ENCODE assay signal across 25 mouse cellular contexts in genomic region chr7:127485416-127485815, GRCm38 (mm10). TPM values are rescaled to one million over a fixed set of nuclear protein-coding genes. Genes with fewer than 3 reads are reported as not detected.
DNase-seq lines count a peak whose midpoint lies in the region; ATAC-seq lines count a peak whose summit lies in the region.
"Had no signal": no experiment of that assay in that cellular context is flagged by ENCODE, and none has a peak within 500 bp of the region (broad histone marks: within the 10 kb centered on the region; RNA-seq: fewer than 3 reads in every experiment).

No protein-coding gene starts in this region.

- no peak for ATAC-seq in cerebellum, adult (ENCODE audit: insufficient number of reproducible peaks, low FRiP score, low TSS enrichment)
- ATAC-seq in neural tube, embryonic 12.5 days (ENCODE audit: low FRiP score, low read depth), result no peak
- ATAC-seq in neural tube, embryonic 15.5 days (ENCODE audit: low FRiP score), result no peak
- ATAC-seq: activated CD4-positive, CD25-positive, alpha-beta regulatory T cell, adult 4 months; forebrain, embryonic 13.5 days; midbrain, embryonic 16.5 days had no signal

- H3K36me3 ChIP-seq in neural tube, embryonic 12.5 days, result peaks cover 86% of the 10 kb centered on the region
- peaks cover 83% of the 10 kb centered on the region for H3K36me3 ChIP-seq in neural tube, embryonic 15.5 days
- H3K36me3 ChIP-seq in heart, embryonic 10.5 days, result peaks cover 95% of the 10 kb centered on the region

- H3K4me1 ChIP-seq in neural tube, embryonic 12.5 days, result peaks cover 7% of the 10 kb centered on the region; the same call in 1 of the 2 replicates
- peaks cover 28% of the 10 kb centered on the region for H3K4me1 ChIP-seq in neural tube, embryonic 15.5 days
- peaks cover 6% of the 10 kb centered on the region for H3K4me1 ChIP-seq in heart, embryonic 10.5 days

- H3K27me3 ChIP-seq in neural tube, embryonic 12.5 days (replicated peaks), result no peaks in the 10 kb centered on the region
- H3K27me3 ChIP-seq in neural tube, embryonic 15.5 days (replicated peaks), result no peaks in the 10 kb centered on the region
- no peaks in the 10 kb centered on the region for H3K27me3 ChIP-seq in heart, embryonic 10.5 days (ENCODE audit: insufficient read depth, poor library complexity, severe bottlenecking)
- H3K27me3 ChIP-seq: CH12.LX; forebrain, embryonic 13.5 days; limb, embryonic 15.5 days had no signal

- H3K9me3 ChIP-seq in neural tube, embryonic 12.5 days, result no peaks in the 10 kb centered on the region
- no peaks in the 10 kb centered on the region for H3K9me3 ChIP-seq in neural tube, embryonic 15.5 days (replicated peaks)
- H3K9me3 ChIP-seq in heart, embryonic 10.5 days, result no peaks in the 10 kb centered on the region
- H3K9me3 ChIP-seq: forebrain, embryonic 13.5 days; limb, embryonic 10.5 days; limb, embryonic 15.5 days had no signal

- no peak overlapping the region for H3K4me3 ChIP-seq in neural tube, embryonic 12.5 days
- no peak overlapping the region for H3K4me3 ChIP-seq in neural tube, embryonic 15.5 days (replicated peaks)
- H3K4me3 ChIP-seq in heart, embryonic 10.5 days, result no peak overlapping the region
- H3K4me3 ChIP-seq: forebrain, embryonic 13.5 days; limb, embryonic 10.5 days; limb, embryonic 15.5 days had no signal

- WGBS in neural tube, embryonic 12.5 days, result 80% methylated on average over 5 of the region's 5 CpGs
- 79% methylated on average over 5 of the region's 5 CpGs for WGBS in neural tube, embryonic 15.5 days
- WGBS in heart, embryonic 10.5 days, result 82% methylated on average over 5 of the region's 5 CpGs

- no peak overlapping the region for H3K9ac ChIP-seq in neural tube, embryonic 12.5 days
- no peak overlapping the region for H3K9ac ChIP-seq in neural tube, embryonic 15.5 days (replicated peaks)
- H3K9ac ChIP-seq: forebrain, embryonic 13.5 days; hindbrain, embryonic 14.5 days; limb, embryonic 15.5 days; liver, embryonic 14.5 days; lung, embryonic 14.5 days had no signal

- 0 out of 2 replicates have a peak overlapping the region, but pooled peaks have one; percentile 9 for H3K4me2 ChIP-seq in neural tube, embryonic 12.5 days (replicated peaks)
- no peak overlapping the region for H3K4me2 ChIP-seq in neural tube, embryonic 15.5 days
- H3K4me2 ChIP-seq: forebrain, embryonic 13.5 days; heart, embryonic 11.5 days; hindbrain, embryonic 14.5 days; limb, embryonic 15.5 days; lung, embryonic 14.5 days had no signal

- peak; percentile 55 for DNase-seq in cerebellum, adult 11 months
- peak; percentile 63 to 75 for DNase-seq in cerebellum, postnatal 25 days
- no peak for DNase-seq in heart, postnatal 4 days
- no peak for DNase-seq in c-Kit-positive CD71-positive TER-119-positive erythroid progenitor cells, embryonic 14.5 days (ENCODE audit: low spot score)
- DNase-seq in heart, embryonic 10.5 days (ENCODE audit: low spot score), result no peak
- DNase-seq: adrenal gland, adult 8-10 months; gastrocnemius, postnatal 25 days; kidney, adult 2 months; kidney, postnatal 4 days; lung, embryonic 14.5 days; lung, postnatal 14 days; thymus, adult 2 months; thymus, postnatal 36 days had no signal

- no peak overlapping the region for H3K27ac ChIP-seq in neural tube, embryonic 12.5 days
- H3K27ac ChIP-seq in neural tube, embryonic 15.5 days (replicated peaks), result no peak overlapping the region
- no peak overlapping the region for H3K27ac ChIP-seq in heart, embryonic 10.5 days
- H3K27ac ChIP-seq: forebrain, embryonic 13.5 days; hindbrain, embryonic 14.5 days; limb, embryonic 10.5 days; limb, embryonic 15.5 days; liver, embryonic 14.5 days had no signal

RNA-seq across cellular contexts. Expression of gene Fbrs, which starts 6.4 kb away (rescaled TPM):
- polyA plus RNA-seq in neural tube, embryonic 12.5 days (2016; fragmentation: Nextera tagmentation; extraction: Ambion mirVana), result 13.1 and 16.9 TPM in 2 replicates
- polyA plus RNA-seq in neural tube, embryonic 15.5 days (2015; fragmentation: Nextera tagmentation; extraction: Ambion mirVana), result 10.7 and 12.2 TPM in 2 replicates
- 10 to 100 TPM; 37.4 to 38.0 TPM for total RNA-seq in heart, postnatal 4 days (2021)
- 6.4 and 13.0 TPM in 2 replicates for polyA plus RNA-seq in heart, embryonic 10.5 days (2016; fragmentation: Nextera tagmentation; extraction: Ambion mirVana)

RNA-seq across cellular contexts. Expression of gene Prr14, which starts 26.0 kb away (rescaled TPM):
- 56.1 and 63.5 TPM in 2 replicates for polyA plus RNA-seq in neural tube, embryonic 12.5 days (2016; fragmentation: Nextera tagmentation; extraction: Ambion mirVana)
- 35.9 and 37.5 TPM in 2 replicates for polyA plus RNA-seq in neural tube, embryonic 15.5 days (2015; fragmentation: Nextera tagmentation; extraction: Ambion mirVana)
- 10 to 100 TPM; 28.0 to 28.9 TPM for total RNA-seq in heart, postnatal 4 days (2021)
- polyA plus RNA-seq in heart, embryonic 10.5 days (2016; fragmentation: Nextera tagmentation; extraction: Ambion mirVana), result 35.6 and 42.2 TPM in 2 replicates

RNA-seq across cellular contexts. Expression of gene Srcap, which starts 26.4 kb away (rescaled TPM):
- 72.9 and 79.9 TPM in 2 replicates for polyA plus RNA-seq in neural tube, embryonic 12.5 days (2016; fragmentation: Nextera tagmentation; extraction: Ambion mirVana)
- 46.7 and 48.3 TPM in 2 replicates for polyA plus RNA-seq in neural tube, embryonic 15.5 days (2015; fragmentation: Nextera tagmentation; extraction: Ambion mirVana)
- total RNA-seq in heart, postnatal 4 days (2021), result 10 to 100 TPM; 78.7 to 80.5 TPM
- 47.4 and 56.4 TPM in 2 replicates for polyA plus RNA-seq in heart, embryonic 10.5 days (2016; fragmentation: Nextera tagmentation; extraction: Ambion mirVana)

RNA-seq across cellular contexts. Expression of gene Gm42715, which starts 34.0 kb away (rescaled TPM):
- polyA plus RNA-seq in neural tube, embryonic 12.5 days (2016; fragmentation: Nextera tagmentation; extraction: Ambion mirVana), result 14.3 and 15.0 TPM in 2 replicates
- 13.3 and 14.7 TPM in 2 replicates for polyA plus RNA-seq in neural tube, embryonic 15.5 days (2015; fragmentation: Nextera tagmentation; extraction: Ambion mirVana)
- total RNA-seq in heart, postnatal 4 days (2021), result 10 to 100 TPM; 16.5 to 17.1 TPM
- polyA plus RNA-seq in heart, embryonic 10.5 days (2016; fragmentation: Nextera tagmentation; extraction: Ambion mirVana), result 9.4 and 10.0 TPM in 2 replicates

RNA-seq across cellular contexts. Expression of gene Zfp689, which starts 36.5 kb away (rescaled TPM):
- 17.4 and 20.3 TPM in 2 replicates for polyA plus RNA-seq in neural tube, embryonic 12.5 days (2016; fragmentation: Nextera tagmentation; extraction: Ambion mirVana)
- 13.4 TPM in 2 replicates for polyA plus RNA-seq in neural tube, embryonic 15.5 days (2015; fragmentation: Nextera tagmentation; extraction: Ambion mirVana)
- total RNA-seq in heart, postnatal 4 days (2021), result 1 to 10 TPM; 3.9 to 4.8 TPM
- 6.6 and 7.0 TPM in 2 replicates for polyA plus RNA-seq in heart, embryonic 10.5 days (2016; fragmentation: Nextera tagmentation; extraction: Ambion mirVana)

Comparison
In these comparisons a context has a peak if more than half of its experiments do, and no peak if none do; other contexts are left out.
1. DNase-seq: peak in cerebellum, adult 11 months (single experiment) and cerebellum, postnatal 25 days (2 of 2); none in heart, postnatal 4 days (single experiment), c-Kit-positive CD71-positive TER-119-positive erythroid progenitor cells, embryonic 14.5 days (single experiment) and heart, embryonic 10.5 days (single experiment).